Mouse (Mus musculus) lung, postnatal 0 days (tissue): ENCODE results near the gene Tmem221. TPM values are rescaled to one million over a fixed set of nuclear protein-coding genes. Genes with fewer than 3 reads are reported as not detected.
A peak's percentile ranks its signal among the peaks of the same experiment; 100 is the strongest.

Experiments
- ATAC-seq: fragments of 200-750 bp; cut with Nextera tagmentation; 2 replicates; pipeline ENCODE4 v1.8.0; 2017; ENCODE audit warnings: moderate library complexity
- DNase-seq: peaks from one replicate; pipeline ENCODE4 v3.0.0-alpha.2; 2016; ENCODE audit warnings: low spot score
- H3K27ac ChIP-seq: fragments of 300-500 bp; sonication (generic); 2 replicates; pipeline ENCODE4 v1.5.1; 2014; ENCODE audit warnings: antibody characterized with exemption, mild to moderate bottlenecking, low read length, mixed read lengths
- H3K27me3 ChIP-seq: fragments of 300-500 bp; sonication (generic); replicated peaks from 2 replicates; pipeline ENCODE4 v1.6.1; 2014; ENCODE audit warnings: low read length, mixed read lengths; ENCODE audit not compliant: insufficient read depth
- H3K36me3 ChIP-seq: fragments of 300-500 bp; sonication (generic); 2 replicates; pipeline ENCODE4 v1.6.1; 2014; ENCODE audit warnings: low read length, mixed read lengths; ENCODE audit not compliant: insufficient read depth
- H3K4me1 ChIP-seq: fragments of 300-500 bp; sonication (generic); 2 replicates; pipeline ENCODE4 v1.6.1; 2014; ENCODE audit warnings: antibody characterized with exemption, low read depth, low read length, mixed read lengths; ENCODE audit not compliant: insufficient read depth
- H3K4me2 ChIP-seq: fragments of 300-500 bp; sonication (generic); replicated peaks from 2 replicates; pipeline ENCODE4 v1.6.1; 2014; ENCODE audit warnings: low read depth, mild to moderate bottlenecking, low read length, moderate library complexity, mixed read lengths
- H3K4me3 ChIP-seq: fragments of 300-500 bp; sonication (generic); 2 replicates; pipeline ENCODE4 v1.5.1; 2014; ENCODE audit warnings: low read depth, low read length
- H3K9ac ChIP-seq: fragments of 300-500 bp; sonication (generic); replicated peaks from 2 replicates; pipeline ENCODE4 v1.6.1; 2014; ENCODE audit warnings: low read depth, mild to moderate bottlenecking
- H3K9me3 ChIP-seq: fragments of 300-500 bp; sonication (generic); 2 replicates; pipeline ENCODE4 v1.6.1; 2016; ENCODE audit warnings: low read length, mixed read lengths
- CTCF ChIP-seq: IDR thresholded peaks from 2 replicates; pipeline ENCODE4 v1.5.1; 2016; ENCODE audit warnings: antibody characterized with exemption, mild to moderate bottlenecking
- EP300 ChIP-seq: IDR thresholded peaks from 2 replicates; pipeline ENCODE4 v1.6.1; 2016; ENCODE audit warnings: antibody characterized with exemption, mild to moderate bottlenecking, control low read depth
- WGBS: fragments of 180-500 bp; shearing (Covaris S2); extraction: QIAGEN DNeasy Blood & Tissue Kit; methylation state at CpG from one replicate; pipeline ENCODE4 v1.1.7; 2014; 5-methylcytosine and 5-hydroxymethylcytosine counted together
- polyA plus RNA-seq: library from polyadenylated mRNA; unstranded; fragments of >200 nt; fragmentation: Nextera tagmentation; extraction: Ambion mirVana; gene quantifications from 2 replicates; pipeline ENCODE4 v1.2.1, GENCODE M21; 2015

The Tmem221 gene
- polyA plus RNA-seq, 1 experiment from 2014 or later: 8.5 TPM

- ATAC-seq: no peak
- no peak overlapping the region for H3K27ac ChIP-seq
- no peak overlapping the region for H3K4me3 ChIP-seq
- no peak for DNase-seq
- 86% methylated on average over 5 of the region's 5 CpGs for WGBS
- H3K9ac ChIP-seq: no peak overlapping the region
- H3K4me1 ChIP-seq: peaks cover 9% of the 10 kb centered on the region; the same call in 1 of the 2 replicates
- H3K9me3 ChIP-seq: no peaks in the 10 kb centered on the region
- H3K4me2 ChIP-seq: no peak overlapping the region
- peaks cover 31% of the 10 kb centered on the region for H3K27me3 ChIP-seq
- TF ChIP-seq EP300: no peak
- no peak for TF ChIP-seq CTCF
- H3K36me3 ChIP-seq: no peaks in the 10 kb centered on the region
Measured at GRCm38 (mm10) chr8:71560765-71561164, 2.1 kb upstream of the Tmem221 start.

GRCm38 (mm10) chr8:71560071-71560470 lies 1.4 kb upstream of the Tmem221 start:
- no peak for DNase-seq
- ATAC-seq: no peak
- Histone ChIP-seq H3K36me3 (no peaks in the 10 kb centered on the region), H3K4me3 (no peak overlapping the region), H3K9ac (no peak overlapping the region), H3K4me2 (no peak overlapping the region), H3K27me3 (peaks cover 31% of the 10 kb centered on the region), H3K9me3 (no peaks in the 10 kb centered on the region), H3K27ac (no peak overlapping the region), H3K4me1 (peaks cover 9% of the 10 kb centered on the region; the same call in 1 of the 2 replicates)
- TF ChIP-seq EP300 (no peak), CTCF (no peak)
- 69% methylated on average over 3 of the region's 3 CpGs for WGBS

DNA sequence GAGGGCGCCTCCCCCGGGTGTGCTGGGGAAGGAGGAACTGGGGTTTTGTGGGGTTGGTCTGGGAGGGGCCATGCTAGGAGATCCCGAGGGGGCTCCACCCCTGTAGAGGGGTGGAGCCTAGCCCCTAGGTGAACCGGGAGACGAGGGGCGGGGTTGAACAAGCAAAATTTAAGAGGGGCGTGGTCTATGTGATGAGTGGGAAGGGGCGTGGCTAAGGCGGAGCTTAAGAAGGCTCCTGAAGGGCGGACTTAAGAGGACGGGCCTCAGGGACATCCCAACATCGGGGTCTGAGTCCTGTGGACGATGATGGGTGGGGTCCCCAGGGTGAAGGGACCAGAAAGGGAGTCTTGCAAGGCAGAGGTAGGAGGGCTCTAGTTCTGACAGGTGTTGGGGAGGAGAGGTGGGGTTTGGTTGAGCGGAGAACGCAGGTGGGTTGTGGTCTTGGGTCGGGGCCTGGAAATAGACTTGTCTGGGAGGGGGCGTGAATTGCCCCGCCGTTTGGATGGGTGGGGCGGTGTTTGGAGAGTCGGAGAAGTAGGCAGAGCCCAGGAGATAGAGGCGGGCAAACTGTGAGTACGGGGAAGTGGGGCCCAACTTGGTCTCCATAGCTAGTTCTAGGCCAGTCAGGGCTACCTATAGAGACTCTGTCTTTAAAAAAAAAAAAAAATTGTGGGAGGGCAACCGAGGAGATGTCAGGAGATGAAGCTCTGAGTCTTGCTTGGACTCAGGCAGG lies 453 bp upstream of the Tmem221 start:
- DNase-seq (peak; percentile 93), ATAC-seq (peak; percentile 71)
- H3K27me3 ChIP-seq: peaks cover 31% of the 10 kb centered on the region
- no peak overlapping the region for H3K9ac ChIP-seq
- peak overlapping the region; percentile 45 for H3K4me3 ChIP-seq
- under 1% methylated on average over 24 of the region's 24 CpGs for WGBS
- peak overlapping the region; percentile 85 for H3K4me2 ChIP-seq
- peaks cover 9% of the 10 kb centered on the region; the same call in 1 of the 2 replicates for H3K4me1 ChIP-seq
- no peaks in the 10 kb centered on the region for H3K9me3 ChIP-seq
- no peaks in the 10 kb centered on the region for H3K36me3 ChIP-seq
- no peak overlapping the region for H3K27ac ChIP-seq
- TF ChIP-seq EP300 (no peak), CTCF (peak; percentile 37; the same call in 1 of the 2 replicates)

GRCm38 (mm10) chr8:71554644-71555043 lies 4.0 kb downstream of the Tmem221 start:
- H3K27me3 ChIP-seq: peaks cover 18% of the 10 kb centered on the region; the same call in 1 of the 2 replicates
- H3K4me3 ChIP-seq: no peak overlapping the region
- H3K36me3 ChIP-seq: no peaks in the 10 kb centered on the region
- ATAC-seq: peak; percentile 42
- H3K4me1 ChIP-seq: peaks cover 6% of the 10 kb centered on the region; the same call in 1 of the 2 replicates
- no peak overlapping the region for H3K9ac ChIP-seq
- WGBS: 84% methylated on average over 2 of the region's 2 CpGs
- peak; percentile 41 for DNase-seq
- H3K9me3 ChIP-seq: no peaks in the 10 kb centered on the region
- peak overlapping the region; percentile 51 for H3K27ac ChIP-seq
- H3K4me2 ChIP-seq: no peak overlapping the region
- no peak for TF ChIP-seq CTCF
- peak; percentile 84 for TF ChIP-seq EP300

DNA sequence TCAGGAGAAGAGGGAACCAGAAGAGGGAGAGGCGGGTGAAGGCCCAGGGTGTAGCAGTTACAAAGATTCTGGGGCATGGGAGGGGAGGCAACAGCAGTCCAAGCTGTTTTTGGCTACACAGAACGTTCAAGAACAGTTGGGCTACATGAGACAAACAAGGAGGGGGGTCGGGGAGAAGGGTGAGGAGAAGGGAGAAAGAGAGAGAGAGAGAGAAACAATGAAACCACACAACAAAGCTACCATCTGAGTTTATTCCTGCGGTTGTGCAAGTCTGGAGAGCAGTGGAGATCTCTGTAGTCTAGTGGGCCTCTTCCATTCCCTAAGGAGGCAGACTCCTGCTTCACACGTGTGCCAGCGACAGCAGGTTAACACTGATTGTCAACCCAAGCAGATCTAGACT lies 4.7 kb downstream of the Tmem221 start:
- H3K27ac ChIP-seq: peak overlapping the region; percentile 51
- no peak for TF ChIP-seq EP300
- no peak for TF ChIP-seq CTCF

DNA sequence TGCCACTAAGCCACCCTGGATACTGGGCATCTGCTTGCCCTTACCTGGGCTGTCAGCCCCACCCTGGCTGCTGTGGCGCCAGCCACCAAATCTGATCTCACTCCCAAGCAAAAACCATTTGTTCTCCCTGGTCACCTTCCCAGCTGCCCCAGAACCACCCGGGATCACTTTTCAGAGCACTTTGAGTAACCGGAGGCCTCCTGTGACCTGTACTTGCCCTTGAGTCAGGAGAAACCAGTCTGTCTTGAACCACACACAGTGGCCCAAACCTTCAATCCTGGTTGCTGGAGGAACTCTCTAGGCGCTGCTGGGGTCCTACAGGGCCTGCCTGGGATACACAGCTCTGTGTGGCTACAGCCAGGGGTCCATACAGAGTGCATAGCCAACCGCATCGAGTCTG lies 5.9 kb downstream of the Tmem221 start:
- 54% methylated on average over 6 of the region's 6 CpGs for WGBS
- H3K4me3 ChIP-seq: no peak overlapping the region
- H3K4me1 ChIP-seq: no peaks in the 10 kb centered on the region
- no peak overlapping the region for H3K4me2 ChIP-seq
- 0 out of 2 replicates have a peak, but pooled peaks cover 3% of the 10 kb centered on the region for H3K27me3 ChIP-seq
- DNase-seq: no peak
- peak overlapping the region; percentile 20; the same call in 1 of the 2 replicates for H3K27ac ChIP-seq
- peak; percentile 13; the same call in 1 of the 2 replicates for ATAC-seq
- H3K9me3 ChIP-seq: no peaks in the 10 kb centered on the region
- no peak overlapping the region for H3K9ac ChIP-seq
- no peak for TF ChIP-seq EP300
- no peak for TF ChIP-seq CTCF
- H3K36me3 ChIP-seq: no peaks in the 10 kb centered on the region

More for the DNA sequence above, 4.7 kb downstream of the Tmem221 start:
- 0 out of 2 replicates have a peak, but pooled peaks cover 12% of the 10 kb centered on the region for H3K27me3 ChIP-seq
- DNase-seq: peak; percentile 36
- 52% methylated on average over 6 of the region's 6 CpGs for WGBS
- H3K9me3 ChIP-seq: no peaks in the 10 kb centered on the region
- no peak overlapping the region for H3K4me2 ChIP-seq
- peaks cover 6% of the 10 kb centered on the region; the same call in 1 of the 2 replicates for H3K4me1 ChIP-seq
- H3K36me3 ChIP-seq: no peaks in the 10 kb centered on the region
- H3K9ac ChIP-seq: no peak overlapping the region
- H3K4me3 ChIP-seq: no peak overlapping the region
- ATAC-seq: no peak; the same call in 1 of the 2 replicates
